Mouse (Mus musculus) heart, adult 10 weeks (tissue): Measurements from ENCODE around the gene Alb. TPM values are rescaled to one million over a fixed set of nuclear protein-coding genes. Genes with fewer than 3 reads are reported as not detected.

Source experiments
- polyA plus RNA-seq: library from polyadenylated mRNA; stranded (reverse); fragments of 350-450 nt; fragmentation: Illumina TruSeq; extraction: RNeasy Lipid Tissue Mini Kit (QIAGEN cat#74804); gene quantifications from one replicate; pipeline ENCODE4 v1.2.3, GENCODE M21; 2014; ENCODE audit warnings: low read depth, low replicate concordance

Gene Alb
- 58.7 TPM for polyA plus RNA-seq

DNA sequence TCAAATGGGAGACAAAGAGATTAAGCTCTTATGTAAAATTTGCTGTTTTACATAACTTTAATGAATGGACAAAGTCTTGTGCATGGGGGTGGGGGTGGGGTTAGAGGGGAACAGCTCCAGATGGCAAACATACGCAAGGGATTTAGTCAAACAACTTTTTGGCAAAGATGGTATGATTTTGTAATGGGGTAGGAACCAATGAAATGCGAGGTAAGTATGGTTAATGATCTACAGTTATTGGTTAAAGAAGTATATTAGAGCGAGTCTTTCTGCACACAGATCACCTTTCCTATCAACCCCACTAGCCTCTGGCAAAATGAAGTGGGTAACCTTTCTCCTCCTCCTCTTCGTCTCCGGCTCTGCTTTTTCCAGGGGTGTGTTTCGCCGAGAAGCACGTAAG lies at the start of gene Alb:
Gene Alb (plus strand): TSS at position 279 of the 400 bp plus-strand sequence.

DNA sequence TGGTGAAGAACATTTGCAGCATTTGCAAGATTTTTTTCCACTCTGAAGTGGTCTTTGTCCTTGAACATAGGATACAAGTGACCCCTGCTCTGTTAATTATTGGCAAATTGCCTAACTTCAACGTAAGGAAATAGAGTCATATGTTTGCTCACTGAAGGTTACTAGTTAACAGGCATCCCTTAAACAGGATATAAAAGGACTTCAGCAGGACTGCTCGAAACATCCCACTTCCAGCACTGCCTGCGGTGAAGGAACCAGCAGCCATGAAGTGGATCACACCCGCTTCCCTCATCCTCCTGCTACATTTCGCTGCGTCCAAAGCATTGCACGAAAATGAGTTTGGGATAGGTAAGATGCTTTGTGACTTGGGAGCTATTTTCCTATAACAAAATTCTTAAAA lies 29.8 kb downstream of the Alb start, which contains the start of gene Afp:
Gene Afp (plus strand): TSS at position 220 of the 400 bp plus-strand sequence.

DNA sequence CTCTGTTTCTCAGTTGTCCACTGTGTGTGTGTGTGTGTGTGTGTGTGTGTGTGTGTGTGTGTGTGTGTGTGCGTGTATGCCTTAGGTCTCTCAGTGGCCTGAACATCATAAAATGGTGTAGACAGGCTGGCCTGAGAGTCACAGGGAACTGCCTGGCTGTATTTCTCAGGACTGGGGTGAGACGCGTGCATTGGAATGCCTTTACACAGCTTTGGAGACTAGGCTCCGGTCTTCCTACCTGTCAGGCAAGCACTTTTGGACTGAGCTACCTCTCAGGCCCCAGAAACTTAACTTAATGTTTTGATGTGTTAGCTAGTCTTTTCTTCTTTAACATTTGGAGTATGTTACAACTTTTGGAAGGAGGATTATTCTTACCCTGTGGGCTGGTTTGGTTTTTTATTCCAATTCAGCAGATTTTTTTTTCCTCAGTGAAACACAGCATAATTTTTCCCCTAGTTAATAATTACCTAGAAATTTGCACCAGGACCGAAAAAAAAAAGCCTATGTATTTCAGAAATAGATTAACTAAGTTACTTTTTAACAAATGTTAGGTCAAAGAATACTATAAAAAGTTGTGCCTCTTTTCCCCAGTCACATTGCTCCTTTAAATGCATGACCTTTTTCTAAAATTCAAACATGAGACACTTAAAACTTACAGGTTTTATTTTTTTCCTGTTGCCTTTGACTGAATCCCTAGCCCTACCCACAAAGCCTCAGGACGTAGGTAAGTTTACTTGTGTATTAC lies 57.8 kb downstream of the Alb start, which contains the start of gene Afm:
Gene Afm (plus strand): TSS at position 577 of the 745 bp plus-strand sequence.

Other genes starting within 250 kb of the Alb start
- gene Cox18, start 236.9 kb upstream of the Alb start, polyA plus RNA-seq = 11.6 TPM
- gene Ankrd17, start 94.3 kb upstream of the Alb start, polyA plus RNA-seq = 38.6 TPM
- gene Gm9958, start 93.7 kb upstream of the Alb start, polyA plus RNA-seq = 0.73 TPM
- gene Afp, start 29.8 kb downstream of the Alb start, polyA plus RNA-seq = not detected
- gene Afm, start 58.0 kb downstream of the Alb start, polyA plus RNA-seq = not detected
- gene 5830473C10Rik, start 100.2 kb downstream of the Alb start, polyA plus RNA-seq = not detected
- gene Rassf6, start 179.8 kb downstream of the Alb start, polyA plus RNA-seq = not detected